Mouse (Mus musculus) kidney, postnatal 4 days (tissue): ENCODE measurements around the gene Tagln.

Experiments
- DNase-seq, 2 experiments: peaks; one replicate each; pipeline ENCODE4 v3.0.0; 2021; ENCODE audit warnings: mixed read lengths in 2 of 2

Tagln gene

DNA sequence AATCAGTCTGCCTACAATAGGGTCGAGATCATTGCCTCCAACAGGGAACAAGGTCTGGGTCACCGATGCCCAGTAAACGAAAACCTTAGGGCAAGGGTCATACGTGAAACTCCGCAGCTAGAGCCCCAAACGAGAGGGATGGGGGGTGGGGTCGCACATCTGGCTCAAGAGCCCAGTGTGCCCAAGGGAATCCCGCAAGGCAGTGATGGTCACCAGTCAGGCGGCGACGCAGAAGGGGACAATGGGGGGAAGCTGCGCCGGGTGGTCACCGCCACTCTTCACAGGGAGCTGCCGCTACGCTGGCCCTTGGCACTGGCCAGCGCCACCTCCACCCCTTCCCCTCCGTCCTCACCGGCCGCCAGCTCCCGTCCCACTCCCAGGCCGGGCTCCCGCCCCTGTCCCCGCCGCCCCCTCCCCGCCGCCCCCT lies 30.0 kb downstream of the Tagln start:
- peak; percentile 56 to 69 for DNase-seq

DNA sequence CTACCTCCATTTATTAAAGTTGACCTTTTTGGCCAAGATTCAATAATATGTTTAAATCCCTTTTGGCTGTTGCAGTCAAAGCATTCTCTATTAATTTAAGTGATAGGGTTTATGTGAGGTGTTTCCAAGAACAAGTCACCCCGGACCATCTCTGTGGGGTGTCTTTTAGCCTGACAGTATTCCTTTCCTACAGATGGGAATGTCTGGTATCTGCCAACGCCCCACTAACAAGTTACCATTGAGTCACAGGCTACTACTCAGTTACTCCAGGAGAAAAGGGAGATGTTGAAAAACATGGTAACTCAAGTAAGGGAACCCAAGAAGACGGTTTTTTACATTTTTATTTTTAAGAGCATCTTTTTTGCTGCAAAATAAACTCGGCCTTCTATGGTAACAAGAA lies 30.7 kb downstream of the Tagln start:
- DNase-seq, result no peak

DNA sequence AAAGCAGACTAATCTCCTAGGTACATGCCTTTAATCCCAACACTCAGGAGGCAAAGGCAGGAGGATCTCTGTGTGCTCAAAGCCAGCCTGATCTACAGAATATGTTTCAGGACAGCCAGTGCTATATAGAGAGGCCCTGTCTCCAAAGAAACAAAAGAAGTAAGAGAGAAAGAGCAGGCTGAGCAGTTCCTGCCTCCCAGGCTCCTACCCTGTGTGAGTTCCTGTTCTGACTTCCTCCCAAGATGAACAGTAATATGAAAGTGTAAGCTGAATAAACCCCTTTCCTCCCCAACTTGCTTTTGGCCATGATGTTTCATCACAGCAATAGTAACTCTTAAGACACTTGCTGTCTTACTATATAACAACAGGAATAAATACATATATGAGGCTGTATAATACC lies 42.2 kb downstream of the Tagln start:
- no peak for DNase-seq
